Mouse (Mus musculus): Measurements from ENCODE around the gene Vgll4.

GRCm38 (mm10) chr6:114846153-114846772, 123.5 kb downstream of the Vgll4 start:
- no peak for TF ChIP-seq POLR2A (IDR thresholded peaks at IDR 0.05; ENCODE audit: low read depth, low read length)
- TF ChIP-seq CTCF (IDR thresholded peaks at IDR 0.05; ENCODE audit: extremely low read depth, insufficient read depth, insufficient read length, insufficient replicate concordance) = no peak
